Mouse (Mus musculus) activated CD4-positive, CD25-positive, alpha-beta regulatory T cell, adult 4 months (primary cell): Measurements from ENCODE around the gene Wdr91. TPM values are rescaled to one million over a fixed set of nuclear protein-coding genes. Genes with fewer than 3 reads are reported as not detected.
A peak's percentile ranks its signal among the peaks of the same experiment; 100 is the strongest.

Source experiments
- ATAC-seq: one replicate; pipeline ENCODE4 v1.8.0; 2017
- polyA plus RNA-seq, 2 experiments: library from polyadenylated mRNA; unstranded; fragments of 100-300 nt; shearing (Covaris generic); gene quantifications; one replicate each; pipeline ENCODE4 v1.2.1; 2017

The Wdr91 gene
- polyA plus RNA-seq, 2 experiments from 2014 or later: 17.8 to 22.1 TPM

- peak; percentile 91 for ATAC-seq
These were observed 33.0 kb downstream of the Wdr91 start, which contains the start of gene Cyren for GRCm38 (mm10) chr6:34877509-34878321. TSS of gene Cyren (minus strand) at chr6:34878060.

GRCm38 (mm10) chr6:34876835-34877156 lies 33.9 kb downstream of the Wdr91 start:
- no peak for ATAC-seq

GRCm38 (mm10) chr6:34875966-34876834 lies 34.5 kb downstream of the Wdr91 start:
- no peak for ATAC-seq

- peak; percentile 16 for ATAC-seq
These were observed 35.4 kb downstream of the Wdr91 start for GRCm38 (mm10) chr6:34875268-34875761.

- no peak for ATAC-seq
These were observed 36.4 kb downstream of the Wdr91 start for GRCm38 (mm10) chr6:34874101-34874921.

- no peak for ATAC-seq
These were observed 37.8 kb downstream of the Wdr91 start for GRCm38 (mm10) chr6:34872871-34873270.

GRCm38 (mm10) chr6:34871929-34872328 lies 38.7 kb downstream of the Wdr91 start:
- ATAC-seq: no peak

GRCm38 (mm10) chr6:34870724-34871123 lies 40.0 kb downstream of the Wdr91 start:
- no peak for ATAC-seq

GRCm38 (mm10) chr6:34870136-34870535 lies 40.5 kb downstream of the Wdr91 start:
- ATAC-seq: no peak

GRCm38 (mm10) chr6:34869225-34869915 lies 41.3 kb downstream of the Wdr91 start:
- ATAC-seq: peak; percentile 93

- ATAC-seq: no peak
These were observed 42.0 kb downstream of the Wdr91 start for GRCm38 (mm10) chr6:34868507-34869217.

GRCm38 (mm10) chr6:34867995-34868350 lies 42.7 kb downstream of the Wdr91 start:
- ATAC-seq: no peak

GRCm38 (mm10) chr6:34867301-34867994 lies 43.2 kb downstream of the Wdr91 start:
- no peak for ATAC-seq

GRCm38 (mm10) chr6:34866786-34867185 lies 43.9 kb downstream of the Wdr91 start:
- no peak for ATAC-seq

- no peak for ATAC-seq
These were observed 44.7 kb downstream of the Wdr91 start for GRCm38 (mm10) chr6:34865711-34866593.

- ATAC-seq: no peak
These were observed 45.5 kb downstream of the Wdr91 start for GRCm38 (mm10) chr6:34865213-34865612.

GRCm38 (mm10) chr6:34863786-34864514 lies 46.7 kb downstream of the Wdr91 start:
- no peak for ATAC-seq

GRCm38 (mm10) chr6:34862791-34863403 lies 47.8 kb downstream of the Wdr91 start, which contains the start of gene Tmem140:
TSS of gene Tmem140 (plus strand) at chr6:34863146.
- peak; percentile 92 for ATAC-seq
